Comparison of ENCODE assay signal across 47 mouse cellular contexts in genomic region chr12:31240470-31240869, GRCm38 (mm10). TPM values are rescaled to one million over a fixed set of nuclear protein-coding genes. Genes with fewer than 3 reads are reported as not detected.
"Had no signal": no experiment of that assay in that cellular context is flagged by ENCODE, and none has a peak within 500 bp of the region (broad histone marks: within the 10 kb centered on the region; RNA-seq: fewer than 3 reads in every experiment).

Gm6993 (plus strand) TSS chr12:31240770.

- H3K9ac ChIP-seq: limb, embryonic 12.5 days; limb, embryonic 13.5 days; limb, embryonic 15.5 days; liver, embryonic 12.5 days; liver, embryonic 13.5 days; liver, embryonic 14.5 days; liver, embryonic 15.5 days; liver, postnatal 0 days; lung, embryonic 14.5 days; lung, embryonic 15.5 days; midbrain, embryonic 12.5 days; midbrain, embryonic 13.5 days; midbrain, embryonic 15.5 days; neural tube, embryonic 12.5 days had no signal

- H3K4me1 ChIP-seq: liver, embryonic 12.5 days; liver, embryonic 13.5 days; liver, embryonic 15.5 days; midbrain, embryonic 12.5 days; neural tube, embryonic 12.5 days had no signal

- H3K4me3 ChIP-seq: left cerebral cortex, adult 2 months; limb, embryonic 10.5 days; limb, embryonic 12.5 days; limb, embryonic 13.5 days; limb, embryonic 15.5 days; liver, embryonic 12.5 days; liver, embryonic 13.5 days; liver, embryonic 15.5 days; lung, embryonic 15.5 days; midbrain, embryonic 10.5 days; midbrain, embryonic 12.5 days; midbrain, embryonic 13.5 days; midbrain, embryonic 15.5 days; myocyte; neural tube, embryonic 12.5 days had no signal

- H3K27ac ChIP-seq: left cerebral cortex, adult 2 months; limb, embryonic 10.5 days; limb, embryonic 12.5 days; limb, embryonic 13.5 days; limb, embryonic 15.5 days; liver, embryonic 12.5 days; liver, embryonic 13.5 days; liver, embryonic 14.5 days; liver, embryonic 15.5 days; lung, embryonic 15.5 days; macrophage; midbrain, embryonic 10.5 days; midbrain, embryonic 12.5 days; midbrain, embryonic 13.5 days; midbrain, embryonic 15.5 days; neural tube, embryonic 12.5 days had no signal

- DNase-seq: left cerebral cortex, postnatal 4 days; liver; liver, embryonic 13.5 days; liver, postnatal 0 days; lung, adult 18-20 months; lung, adult 2 months; lung, embryonic 14.5 days; lung, postnatal 10 days; lung, postnatal 14 days; lung, postnatal 36 days; lung, postnatal 4 days; midbrain, embryonic 14.5 days had no signal

- H3K9me3 ChIP-seq: limb, embryonic 10.5 days; limb, embryonic 12.5 days; limb, embryonic 13.5 days; limb, embryonic 15.5 days; liver, embryonic 12.5 days; liver, embryonic 13.5 days; liver, embryonic 15.5 days; lung, embryonic 15.5 days; midbrain, embryonic 10.5 days; midbrain, embryonic 12.5 days; midbrain, embryonic 13.5 days; midbrain, embryonic 15.5 days; neural tube, embryonic 12.5 days had no signal

- H3K36me3 ChIP-seq: limb, embryonic 10.5 days; limb, embryonic 12.5 days; limb, embryonic 13.5 days; limb, embryonic 15.5 days; liver, embryonic 12.5 days; liver, embryonic 13.5 days; liver, embryonic 15.5 days; lung, embryonic 15.5 days; midbrain, embryonic 10.5 days; midbrain, embryonic 12.5 days; midbrain, embryonic 13.5 days; midbrain, embryonic 15.5 days; neural tube, embryonic 12.5 days had no signal

- H3K27me3 ChIP-seq: limb, embryonic 12.5 days; limb, embryonic 13.5 days; limb, embryonic 15.5 days; liver, embryonic 12.5 days; liver, embryonic 13.5 days; liver, embryonic 15.5 days; lung, embryonic 15.5 days; midbrain, embryonic 12.5 days; midbrain, embryonic 13.5 days; midbrain, embryonic 15.5 days; neural tube, embryonic 12.5 days had no signal

- ATAC-seq: liver, embryonic 12.5 days; liver, postnatal 0 days; lung, postnatal 0 days; midbrain, embryonic 13.5 days; midbrain, embryonic 15.5 days; midbrain, embryonic 16.5 days had no signal

RNA-seq across cellular contexts. Expression of gene Gm6993, which starts in this region (rescaled TPM):
- total RNA-seq: left cerebral cortex, adult 2 months; left cerebral cortex, adult 8-10 months; left cerebral cortex, postnatal 10 days; left cerebral cortex, postnatal 14 days; left cerebral cortex, postnatal 25 days; left cerebral cortex, postnatal 36 days; left cerebral cortex, postnatal 4 days; liver, adult 2 months; megakaryocyte progenitor cell, adult 5-6 weeks; megakaryocyte-erythroid progenitor cell, adult 5-6 weeks; midbrain, postnatal 0 days; monocyte, adult 5-6 weeks had no signal
- polyA plus RNA-seq: limb, embryonic 10.5 days; limb, embryonic 11.5 days; limb, embryonic 12.5 days; limb, embryonic 13.5 days; limb, embryonic 14.5 days; limb, embryonic 15.5 days; liver, adult 2 months; liver, embryonic 11.5 days; liver, embryonic 12.5 days; liver, embryonic 13.5 days; liver, embryonic 14.5 days; liver, embryonic 15.5 days; liver, embryonic 16.5 days; liver, postnatal 0 days; lung, adult 2 months; lung, embryonic 14.5 days; lung, embryonic 15.5 days; lung, embryonic 16.5 days; lung, postnatal 0 days; macrophage; midbrain, embryonic 10.5 days; midbrain, embryonic 11.5 days; midbrain, embryonic 12.5 days; midbrain, embryonic 13.5 days; midbrain, embryonic 14.5 days; midbrain, embryonic 15.5 days; midbrain, embryonic 16.5 days; midbrain, postnatal 0 days; myocyte; neural tube, embryonic 11.5 days; neural tube, embryonic 12.5 days had no signal
